Mouse (Mus musculus) forebrain, embryonic 11.5 days (tissue): Measurements from ENCODE around the gene Hormad2. TPM values are rescaled to one million over a fixed set of nuclear protein-coding genes. Genes with fewer than 3 reads are reported as not detected.

Source experiments
- ATAC-seq: fragments of 200-750 bp; cut with Nextera tagmentation; replicated peaks from 2 replicates; pipeline ENCODE4 v1.8.0; 2017; ENCODE audit warnings: moderate TSS enrichment; ENCODE audit not compliant: low FRiP score
- DNase-seq: peaks from one replicate; pipeline ENCODE4 v3.0.0-alpha.2; 2017; ENCODE audit warnings: low spot score
- H3K27ac ChIP-seq: fragments of 300-500 bp; sonication (generic); 2 replicates; pipeline ENCODE4 v1.5.1; 2014; ENCODE audit warnings: low read depth, low read length
- H3K27me3 ChIP-seq: fragments of 300-500 bp; sonication (generic); 2 replicates; pipeline ENCODE4 v1.6.1; 2014; ENCODE audit warnings: mild to moderate bottlenecking, low read length, mixed read lengths; ENCODE audit not compliant: control insufficient read depth, insufficient read depth
- H3K36me3 ChIP-seq: fragments of 300-500 bp; sonication (generic); 2 replicates; pipeline ENCODE4 v1.6.1; 2014; ENCODE audit warnings: mild to moderate bottlenecking, low read length, moderate library complexity, mixed read lengths; ENCODE audit not compliant: control insufficient read depth, insufficient read depth
- H3K4me1 ChIP-seq: fragments of 300-500 bp; sonication (generic); replicated peaks from 2 replicates; pipeline ENCODE4 v1.6.1; 2014; ENCODE audit warnings: low read length, mixed read lengths; ENCODE audit not compliant: control insufficient read depth, insufficient read depth
- H3K4me2 ChIP-seq: fragments of 300-500 bp; sonication (generic); 2 replicates; pipeline ENCODE4 v1.6.1; 2014; ENCODE audit warnings: low read depth, mild to moderate bottlenecking, low read length, moderate library complexity, mixed read lengths; ENCODE audit not compliant: severe bottlenecking
- H3K4me3 ChIP-seq: fragments of 300-500 bp; sonication (generic); 2 replicates; pipeline ENCODE4 v1.5.1; 2014; ENCODE audit warnings: low read depth, low read length
- H3K9ac ChIP-seq: fragments of 300-500 bp; sonication (generic); 2 replicates; pipeline ENCODE4 v1.6.1; 2014; ENCODE audit warnings: low read length
- H3K9me3 ChIP-seq: fragments of 300-500 bp; sonication (generic); 2 replicates; pipeline ENCODE4 v1.6.1; 2016; ENCODE audit warnings: low read length, mixed read lengths; ENCODE audit not compliant: control insufficient read depth
- WGBS: fragments of 180-500 bp; shearing (Covaris S2); extraction: QIAGEN DNeasy Blood & Tissue Kit; methylation state at CpG from one replicate; pipeline ENCODE4 v1.1.7; 2014; 5-methylcytosine and 5-hydroxymethylcytosine counted together
- polyA plus RNA-seq: library from polyadenylated mRNA; unstranded; fragments of >200 nt; fragmentation: Nextera tagmentation; extraction: Ambion mirVana; gene quantifications from 2 replicates; pipeline ENCODE4 v1.2.1, GENCODE M21; 2014

Hormad2 gene
- polyA plus RNA-seq, 1 experiment from 2014 or later = 0.57 TPM

DNA sequence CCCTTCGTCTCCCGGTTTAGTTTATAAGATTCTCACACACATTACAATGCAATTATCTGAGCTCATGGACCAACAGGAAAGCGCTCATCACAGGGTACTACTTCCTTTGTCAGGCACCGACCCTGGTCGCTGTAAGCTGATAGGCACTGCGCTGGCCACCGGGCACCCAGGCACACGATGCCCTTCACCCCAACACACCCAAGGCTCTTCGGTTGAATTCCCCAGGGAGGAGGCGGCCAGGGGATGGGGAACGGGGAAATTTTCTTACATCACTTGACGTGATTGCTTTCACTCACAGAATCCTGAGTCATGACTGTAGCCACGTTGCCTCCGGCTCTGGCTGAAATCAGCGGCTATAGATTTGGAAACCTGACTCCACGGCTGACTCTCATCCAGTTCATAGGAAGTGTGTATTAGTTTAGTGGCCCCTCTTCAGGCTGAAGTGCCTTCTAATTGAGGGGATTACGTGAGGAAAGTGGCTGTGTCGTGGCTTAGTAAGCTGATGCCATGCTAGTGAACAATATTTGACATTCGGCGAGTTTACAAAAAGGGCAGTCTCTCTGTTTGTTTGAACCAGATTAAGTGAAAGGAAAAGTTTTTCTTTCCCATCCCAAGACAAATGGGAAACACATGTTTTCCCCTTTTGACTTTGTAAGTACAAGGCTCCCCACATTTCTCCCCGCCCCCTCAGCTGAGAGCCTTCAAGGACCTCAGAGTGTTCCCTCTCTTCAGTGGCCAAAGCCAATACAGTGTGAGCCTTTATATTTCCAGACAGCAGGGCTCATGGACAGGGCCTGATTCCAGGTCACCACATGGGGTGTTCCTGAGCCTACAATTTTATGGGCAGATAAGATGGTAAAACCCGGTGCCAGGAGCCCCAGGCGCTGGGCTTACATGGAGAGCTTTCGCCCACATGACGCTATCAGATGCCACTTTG lies 132.1 kb downstream of the Hormad2 start:
- Histone ChIP-seq H3K4me3 (no peak overlapping the region), H3K4me2 (0 out of 2 replicates have a peak overlapping the region, but pooled peaks have one; percentile 1), H3K36me3 (no peaks in the 10 kb centered on the region), H3K4me1 (0 out of 2 replicates have a peak, but pooled peaks cover 2% of the 10 kb centered on the region), H3K9ac (no peak overlapping the region), H3K9me3 (no peaks in the 10 kb centered on the region), H3K27me3 (no peaks in the 10 kb centered on the region), H3K27ac (no peak overlapping the region)
- 41% methylated on average over 25 of the region's 25 CpGs for WGBS
- DNase-seq (peak; percentile 62), ATAC-seq (no peak)

DNA sequence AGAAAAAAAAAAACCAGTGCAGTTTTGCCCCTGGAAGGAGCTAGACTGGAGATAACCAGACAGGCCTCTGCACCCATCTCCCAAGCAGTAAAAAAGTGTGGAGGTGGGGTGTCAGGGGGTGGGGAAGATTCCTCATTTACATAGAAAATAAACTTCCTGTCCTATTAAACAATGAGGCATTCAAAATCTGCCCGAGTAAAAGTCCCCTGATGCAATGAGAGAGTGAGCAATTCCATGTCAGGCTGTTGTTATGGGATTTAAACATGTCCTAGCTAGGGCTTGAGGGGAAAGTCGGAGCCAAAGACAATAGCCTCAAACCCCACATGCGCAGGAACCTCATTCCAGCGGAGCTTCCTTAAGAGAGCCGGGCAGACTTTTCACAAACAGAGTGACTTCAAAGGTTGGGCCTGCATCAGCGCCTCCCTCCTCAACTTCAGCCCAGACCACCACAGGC lies 132.8 kb downstream of the Hormad2 start:
- DNase-seq (peak; percentile 30), ATAC-seq (no peak)
- Histone ChIP-seq H3K4me1 (0 out of 2 replicates have a peak, but pooled peaks cover 2% of the 10 kb centered on the region), H3K27me3 (no peaks in the 10 kb centered on the region), H3K4me3 (no peak overlapping the region), H3K9ac (no peak overlapping the region), H3K36me3 (no peaks in the 10 kb centered on the region), H3K27ac (no peak overlapping the region), H3K9me3 (no peaks in the 10 kb centered on the region), H3K4me2 (0 out of 2 replicates have a peak overlapping the region, but pooled peaks have one; percentile 1)
- 9% methylated on average over 6 of the region's 6 CpGs for WGBS

GRCm38 (mm10) chr11:4306086-4306485 lies 134.8 kb downstream of the Hormad2 start:
- Histone ChIP-seq H3K4me1 (0 out of 2 replicates have a peak, but pooled peaks cover 2% of the 10 kb centered on the region), H3K27me3 (no peaks in the 10 kb centered on the region), H3K4me2 (no peak overlapping the region), H3K36me3 (no peaks in the 10 kb centered on the region), H3K4me3 (no peak overlapping the region), H3K9ac (no peak overlapping the region), H3K27ac (no peak overlapping the region), H3K9me3 (no peaks in the 10 kb centered on the region)
- 72% methylated on average over 2 of the region's 2 CpGs for WGBS
- no peak for ATAC-seq
- no peak for DNase-seq

DNA sequence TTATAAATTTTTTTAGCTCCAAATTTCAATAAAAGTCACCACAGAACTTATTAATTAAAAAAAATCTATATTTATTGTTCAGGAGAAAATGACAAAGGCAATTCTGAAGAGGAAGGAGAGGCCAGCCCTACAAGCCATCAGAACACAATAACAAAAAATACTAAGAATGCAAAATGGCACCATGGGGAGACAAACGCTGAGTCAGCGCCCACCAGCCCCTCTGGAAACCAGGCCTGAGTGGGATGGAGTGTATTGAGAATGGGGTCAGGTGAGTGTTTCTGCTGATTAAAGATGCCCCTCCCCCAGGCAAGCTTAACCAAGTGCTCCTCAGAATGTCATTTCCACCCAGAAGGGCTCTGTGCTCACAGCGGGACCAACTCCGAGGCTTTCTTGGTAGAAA lies 135.8 kb downstream of the Hormad2 start:
- DNase-seq (no peak), ATAC-seq (no peak)
- Histone ChIP-seq H3K4me2 (no peak overlapping the region), H3K9me3 (no peaks in the 10 kb centered on the region), H3K36me3 (no peaks in the 10 kb centered on the region), H3K27ac (no peak overlapping the region), H3K9ac (no peak overlapping the region), H3K27me3 (no peaks in the 10 kb centered on the region), H3K4me3 (no peak overlapping the region), H3K4me1 (0 out of 2 replicates have a peak, but pooled peaks cover 2% of the 10 kb centered on the region)
- WGBS = 88% methylated on average over 4 of the region's 4 CpGs

DNA sequence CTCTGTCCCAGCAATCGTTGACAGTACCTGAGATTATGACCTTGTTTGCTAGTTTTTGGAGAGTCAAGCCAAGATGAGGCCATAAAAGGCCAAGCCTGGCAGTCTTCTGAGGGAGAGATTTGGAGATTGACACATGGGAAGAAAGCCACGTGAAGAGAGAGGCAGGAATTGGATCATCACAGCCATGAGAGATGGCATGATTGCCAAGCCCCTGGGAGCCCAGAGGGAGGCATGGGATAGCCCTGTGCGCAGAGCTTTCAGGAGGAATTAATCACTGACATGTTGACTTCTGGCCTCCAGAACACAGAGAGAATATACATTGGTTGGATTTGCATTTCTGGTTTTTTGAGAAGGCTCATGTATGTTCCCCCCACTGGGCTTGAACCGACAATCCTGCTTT lies 136.7 kb downstream of the Hormad2 start:
- no peaks in the 10 kb centered on the region for H3K9me3 ChIP-seq
- H3K9ac ChIP-seq = no peak overlapping the region
- ATAC-seq (no peak), DNase-seq (no peak)
- H3K4me3 ChIP-seq = no peak overlapping the region
- H3K4me2 ChIP-seq = no peak overlapping the region
- H3K4me1 ChIP-seq = 0 out of 2 replicates have a peak, but pooled peaks cover 2% of the 10 kb centered on the region
- WGBS = 81% methylated on average over 4 of the region's 4 CpGs
- H3K36me3 ChIP-seq = no peaks in the 10 kb centered on the region
- no peaks in the 10 kb centered on the region for H3K27me3 ChIP-seq
- H3K27ac ChIP-seq = no peak overlapping the region

DNA sequence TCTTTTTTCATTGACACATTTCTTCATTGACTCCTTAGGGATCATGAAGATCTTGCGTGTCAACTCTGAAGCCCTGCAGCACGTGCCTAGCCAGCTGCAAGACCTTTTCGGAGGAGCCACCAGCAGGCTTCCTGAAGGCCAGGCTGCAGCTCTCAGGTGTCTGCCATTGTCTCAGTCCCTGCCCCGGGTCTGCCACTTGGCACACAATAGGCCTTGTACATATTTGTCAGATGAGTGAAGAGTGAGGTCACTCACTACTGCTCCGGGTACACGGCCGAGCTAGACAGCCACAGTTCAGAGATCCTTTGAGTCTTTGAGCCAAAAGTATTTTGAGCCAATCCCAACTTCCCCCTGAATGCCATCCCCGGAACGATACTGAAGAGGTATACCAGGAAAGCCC lies 137.9 kb downstream of the Hormad2 start:
- no peak for ATAC-seq
- Histone ChIP-seq H3K9ac (no peak overlapping the region), H3K4me3 (no peak overlapping the region), H3K4me2 (no peak overlapping the region), H3K27ac (no peak overlapping the region), H3K4me1 (0 out of 2 replicates have a peak, but pooled peaks cover 2% of the 10 kb centered on the region), H3K27me3 (no peaks in the 10 kb centered on the region), H3K9me3 (no peaks in the 10 kb centered on the region), H3K36me3 (no peaks in the 10 kb centered on the region)
- WGBS = 58% methylated on average over 9 of the region's 9 CpGs
- DNase-seq = no peak

GRCm38 (mm10) chr11:4302363-4302913 lies 138.5 kb downstream of the Hormad2 start:
- H3K27ac ChIP-seq = no peak overlapping the region
- H3K4me2 ChIP-seq = no peak overlapping the region
- no peaks in the 10 kb centered on the region for H3K36me3 ChIP-seq
- H3K9me3 ChIP-seq = no peaks in the 10 kb centered on the region
- no peak for ATAC-seq
- no peak overlapping the region for H3K4me3 ChIP-seq
- H3K9ac ChIP-seq = no peak overlapping the region
- WGBS = 18% methylated on average over 5 of the region's 5 CpGs
- no peaks in the 10 kb centered on the region for H3K4me1 ChIP-seq
- no peaks in the 10 kb centered on the region for H3K27me3 ChIP-seq
- no peak for DNase-seq

- 93% methylated on average over 3 of the region's 3 CpGs for WGBS
- Histone ChIP-seq H3K27me3 (no peaks in the 10 kb centered on the region), H3K36me3 (no peaks in the 10 kb centered on the region), H3K27ac (no peak overlapping the region), H3K9me3 (no peaks in the 10 kb centered on the region), H3K9ac (no peak overlapping the region), H3K4me3 (no peak overlapping the region), H3K4me2 (no peak overlapping the region), H3K4me1 (no peaks in the 10 kb centered on the region)
- ATAC-seq (no peak), DNase-seq (no peak)
Observed at GRCm38 (mm10) chr11:4300683-4301082, 140.2 kb downstream of the Hormad2 start.
